Mouse (Mus musculus) ES-E14 (cell line): Measurements from ENCODE around the gene Olfr148.

Source experiments
- CHD2 ChIP-seq: IDR thresholded peaks from 2 replicates; pipeline ENCODE4 v1.6.1; 2014; ENCODE audit warnings: mild to moderate bottlenecking, low read depth, low read length, inconsistent platforms
- ZC3H11A ChIP-seq: IDR thresholded peaks from 2 replicates; pipeline ENCODE4 v1.6.1; 2012; ENCODE audit warnings: low read depth, mild to moderate bottlenecking, inconsistent platforms, low read length, borderline replicate concordance
- ZNF384 ChIP-seq: IDR thresholded peaks from 2 replicates; pipeline ENCODE4 v1.6.1; 2012; ENCODE audit warnings: low read depth, low read length, inconsistent platforms

DNA sequence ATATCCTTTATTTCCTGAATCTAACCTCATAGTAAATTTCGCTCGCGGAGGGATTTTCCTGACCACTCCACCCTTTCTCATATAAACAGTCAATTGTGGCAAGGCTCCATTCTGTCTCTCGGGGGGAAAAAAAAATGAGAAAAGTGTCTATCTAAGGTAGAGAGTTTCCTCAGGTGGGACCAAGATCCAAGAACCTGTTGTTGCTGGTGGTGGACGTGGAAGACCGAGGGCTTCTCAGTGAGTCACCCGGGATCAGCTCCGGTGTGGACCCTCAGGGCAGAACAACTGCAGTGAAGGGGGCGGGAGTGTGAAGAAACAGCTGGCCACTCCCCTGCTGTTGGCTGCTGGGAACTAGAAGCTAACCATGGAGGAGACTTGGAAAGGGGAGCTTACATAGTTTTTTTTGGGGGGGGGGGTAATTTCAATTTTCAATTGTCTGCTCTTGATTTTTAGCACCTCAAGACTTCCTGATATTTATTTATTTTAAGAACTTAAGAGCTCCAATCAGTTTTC lies 7.1 kb upstream of the Olfr148 start:
- no peak for TF ChIP-seq ZNF384
- no peak for TF ChIP-seq ZC3H11A
- no peak for TF ChIP-seq CHD2
